Mouse (Mus musculus): ENCODE data around the gene Scyl1.
A peak's percentile ranks its signal among the peaks of the same experiment; 100 is the strongest.

Scyl1 gene

DNA sequence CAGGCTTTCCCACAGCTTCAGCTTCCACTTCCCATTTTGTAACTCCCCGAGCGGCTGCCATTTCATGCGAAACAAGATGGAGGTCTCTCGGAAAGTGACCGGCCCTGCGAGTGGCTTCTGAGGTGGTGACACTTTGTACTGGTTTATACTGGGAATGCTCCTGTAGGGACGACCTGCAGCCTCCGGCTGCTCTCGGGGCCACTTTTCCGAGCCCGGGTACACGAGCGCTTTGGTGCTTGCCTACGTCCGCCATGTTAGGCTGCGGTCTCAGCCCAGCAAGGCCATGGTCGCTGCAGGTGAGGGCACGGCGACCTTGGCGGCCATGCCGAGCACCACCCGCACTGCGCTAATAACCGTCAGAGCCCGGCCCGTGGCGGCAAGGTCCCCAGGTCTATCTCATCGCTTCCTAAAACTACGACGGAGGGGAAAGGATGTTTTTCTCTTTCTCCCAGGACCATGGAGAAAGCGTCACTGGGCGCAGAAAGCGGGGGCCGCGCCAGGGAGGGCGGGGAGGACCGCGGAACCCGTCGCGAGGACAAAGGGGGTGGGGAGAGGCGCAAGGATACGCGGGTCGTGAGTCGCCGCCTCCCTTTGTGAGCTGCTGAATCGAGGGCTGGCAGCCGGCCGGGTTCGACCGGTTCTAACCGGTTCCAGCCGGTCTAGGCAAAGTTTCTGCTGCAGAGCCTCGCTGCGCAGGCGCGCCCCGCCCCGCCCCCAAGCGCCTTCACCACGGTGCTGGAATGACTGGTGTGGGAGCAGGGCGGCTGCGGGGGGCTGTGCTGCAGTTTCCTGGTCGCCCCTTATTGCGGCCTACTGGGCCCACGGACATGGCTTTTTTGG is 32.0 kb upstream of the Scyl1 start:
- peak; percentile 99 for DNase-seq (ENCODE audit: low spot score)

DNA sequence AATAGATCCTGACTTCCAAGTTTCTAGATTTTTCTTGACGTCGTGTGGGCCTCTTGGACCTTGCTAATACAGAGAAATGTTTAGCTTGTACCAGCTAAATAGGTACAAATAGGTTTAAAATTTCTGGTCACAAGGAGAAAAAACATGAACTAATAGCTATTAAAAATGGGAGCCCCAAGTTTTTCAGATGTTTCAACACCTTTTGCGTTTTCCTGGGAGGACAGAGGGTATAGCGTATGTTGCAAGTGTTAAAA is 31.5 kb upstream of the Scyl1 start:
- DNase-seq (ENCODE audit: low spot score), result no peak

DNA sequence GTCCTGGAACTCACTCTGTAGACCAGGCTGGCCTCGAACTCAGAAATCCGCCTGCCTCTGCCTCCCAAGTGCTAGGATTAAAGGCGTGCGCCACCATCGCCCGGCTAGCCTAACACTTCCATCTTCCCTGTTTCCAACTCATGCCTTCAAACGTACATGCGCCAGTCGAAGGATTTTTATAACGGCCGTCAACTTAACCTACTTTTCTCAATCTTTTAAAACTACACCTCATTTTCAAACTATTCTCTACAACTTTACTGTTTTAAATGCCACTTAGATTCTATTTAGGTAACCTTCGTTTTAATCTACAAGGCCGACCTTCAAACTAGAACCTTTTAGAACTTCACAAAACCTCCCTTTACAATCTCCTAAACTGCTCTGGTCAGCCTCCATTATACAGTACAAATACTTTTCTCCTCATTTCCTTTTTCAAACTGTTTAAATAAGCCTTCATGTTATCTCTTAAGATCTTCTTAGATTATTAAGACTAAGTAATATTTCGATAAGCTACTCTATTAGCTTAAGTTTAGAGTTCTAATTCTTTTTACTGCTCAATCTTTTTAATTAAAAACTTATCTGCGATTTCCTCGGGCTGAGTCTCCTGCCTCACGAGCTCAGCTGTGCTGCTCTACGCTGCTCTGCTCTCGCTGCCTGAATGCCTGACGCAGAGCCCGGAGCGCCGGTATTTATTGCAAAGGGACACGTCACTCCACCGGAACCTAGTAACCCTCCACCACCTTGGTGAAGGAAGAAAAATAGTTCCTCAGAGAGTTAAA is 31.0 kb upstream of the Scyl1 start:
- DNase-seq (ENCODE audit: low spot score), result peak; percentile 98

DNA sequence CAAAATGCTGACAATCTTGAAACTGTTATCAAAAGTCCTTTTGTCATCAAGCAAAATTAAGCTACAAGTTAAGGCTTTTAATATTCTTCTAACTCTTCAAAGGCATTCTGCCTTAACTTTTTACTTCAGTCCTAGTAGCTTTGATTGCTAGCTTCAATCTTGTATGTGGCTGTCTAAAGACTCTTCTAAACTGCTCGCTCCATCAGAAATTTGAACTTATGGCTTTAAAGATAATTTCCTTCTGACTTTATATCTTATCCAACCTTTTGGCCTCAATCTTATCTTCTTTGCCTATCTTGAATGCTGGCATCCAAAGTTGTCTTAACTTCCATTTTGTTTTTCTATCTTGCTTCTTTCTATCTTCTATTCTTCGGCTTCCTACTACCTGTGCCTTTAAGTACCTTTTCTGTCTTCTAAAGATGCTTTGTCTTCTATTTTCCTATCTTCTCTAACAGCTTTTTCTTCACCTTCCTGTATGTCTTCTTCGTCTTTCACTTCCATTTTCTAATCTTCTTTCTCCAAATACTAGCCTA is 30.3 kb upstream of the Scyl1 start:
- peak; percentile 47 for DNase-seq (ENCODE audit: low spot score)

DNA sequence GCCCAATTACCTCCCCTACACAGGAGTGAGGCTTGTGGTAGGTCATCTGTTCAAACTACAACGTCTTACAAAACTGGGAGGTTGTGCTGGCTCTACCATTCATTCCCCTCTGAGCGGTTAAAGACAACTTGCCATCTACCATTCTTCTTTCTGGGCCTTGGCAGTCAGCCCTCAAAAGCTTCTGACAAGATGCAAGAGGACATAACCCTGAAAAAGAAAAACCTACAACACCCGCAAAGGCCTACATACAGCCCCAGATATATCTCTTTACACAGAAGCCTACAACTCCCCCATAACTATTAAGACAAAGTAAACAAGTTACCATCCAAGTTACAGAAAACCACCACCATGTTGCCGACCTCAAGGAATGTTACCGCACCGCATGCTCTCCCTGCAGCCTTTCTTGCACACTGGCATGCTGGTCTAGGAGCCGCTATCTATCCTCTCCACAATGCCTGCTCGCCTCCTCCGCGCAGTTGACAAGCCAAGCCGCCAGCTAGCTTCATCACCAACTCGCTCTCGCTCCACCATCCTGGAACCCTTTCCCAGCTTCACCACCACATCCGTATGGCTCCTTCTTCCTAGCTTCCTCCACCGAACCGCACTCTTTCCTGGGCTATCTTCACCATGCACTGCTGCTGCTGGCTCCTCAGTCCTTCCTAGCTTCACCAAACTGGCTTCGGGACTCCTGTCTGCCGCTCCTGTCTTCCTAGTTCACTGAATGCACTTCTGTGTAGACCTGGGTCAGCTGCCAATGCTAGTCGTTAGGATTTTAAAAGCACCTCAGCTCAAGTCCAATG is 29.6 kb upstream of the Scyl1 start:
- peak; percentile 63 for DNase-seq (ENCODE audit: low spot score)

DNA sequence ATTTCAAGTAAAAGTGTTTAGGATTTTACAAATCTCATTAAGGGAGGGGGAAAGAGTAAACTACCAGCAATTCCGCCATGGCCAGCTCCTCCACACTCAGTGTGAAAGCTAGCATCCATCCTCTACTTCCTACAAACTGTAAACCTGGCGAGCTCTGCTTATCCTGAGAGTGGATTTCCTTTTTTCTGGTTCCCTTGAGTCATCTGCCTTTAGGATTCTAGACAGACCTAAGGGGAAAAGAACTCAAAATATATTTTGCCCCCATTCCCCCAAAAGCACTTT is 29.1 kb upstream of the Scyl1 start:
- peak; percentile 61 for DNase-seq (ENCODE audit: low spot score)

DNA sequence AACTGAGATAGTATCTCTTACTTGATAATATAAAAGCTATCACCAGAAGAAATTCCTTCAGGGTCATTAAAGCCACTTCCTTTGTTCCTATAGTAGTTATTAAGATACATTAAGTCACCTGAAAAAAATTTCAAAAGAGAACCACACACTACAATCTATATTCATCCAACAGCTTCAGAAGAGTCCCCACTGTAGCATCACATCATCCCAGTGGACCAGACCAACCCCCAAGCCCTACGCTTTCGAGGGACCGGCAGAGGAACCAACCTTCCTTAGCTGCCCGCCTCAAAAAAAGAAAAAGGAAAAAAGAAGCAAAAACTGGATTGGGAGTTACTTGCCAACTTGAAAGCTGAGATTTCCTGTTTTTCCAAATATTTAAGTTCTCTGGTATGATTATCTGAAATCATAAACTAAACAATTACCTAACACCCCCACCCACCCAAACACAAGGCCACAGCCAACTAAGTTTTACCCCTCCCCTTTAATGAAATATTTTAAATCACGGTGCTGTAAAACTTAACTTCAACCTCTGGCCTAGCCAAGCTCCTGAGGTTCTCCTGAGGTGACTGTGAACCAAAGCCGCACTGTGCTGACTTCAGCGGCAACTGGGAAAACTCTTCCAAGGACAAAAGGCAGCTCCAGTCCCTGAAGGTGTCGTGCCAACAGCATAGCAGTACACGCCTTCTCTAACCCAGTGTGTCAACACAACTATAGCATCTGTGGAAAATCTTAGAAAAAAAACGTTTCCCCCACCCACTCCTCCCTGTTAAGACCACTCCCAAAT is 28.5 kb upstream of the Scyl1 start:
- DNase-seq (ENCODE audit: low spot score), result peak; percentile 38

DNA sequence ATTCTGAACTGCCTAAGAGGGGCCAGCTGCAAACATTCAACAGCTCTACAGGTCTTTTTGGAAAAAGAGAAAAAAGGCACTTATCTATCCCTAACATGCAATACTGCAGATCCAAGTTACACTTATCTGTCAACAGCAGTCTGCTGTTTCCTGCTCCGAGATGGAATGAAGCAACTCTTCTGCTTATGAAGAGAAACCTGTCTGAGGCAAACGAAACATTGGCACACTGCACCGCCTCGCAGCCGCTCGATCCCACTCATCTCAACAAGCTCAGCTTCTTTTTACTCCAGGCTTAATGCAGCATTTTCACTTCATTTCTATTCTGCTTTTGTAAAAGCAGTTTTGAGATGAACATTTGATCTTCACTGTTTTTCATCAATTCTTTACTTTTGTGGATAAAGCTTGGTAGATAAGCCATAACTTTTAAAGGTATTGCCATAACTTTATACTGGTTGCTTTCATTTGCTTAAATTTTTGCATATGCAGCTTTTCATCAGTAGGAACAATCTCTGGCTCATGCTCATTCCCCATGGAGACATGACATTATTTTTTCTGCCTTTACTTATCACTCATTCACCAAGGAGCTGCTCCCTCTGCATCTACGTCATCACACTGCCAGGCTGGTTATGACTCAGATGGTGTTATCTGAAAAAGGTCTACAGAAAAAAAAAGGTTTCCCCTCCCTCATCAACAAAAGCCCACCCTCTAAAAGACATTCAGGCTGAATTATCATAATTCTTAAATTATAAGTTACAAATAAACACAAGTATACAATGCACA is 27.7 kb upstream of the Scyl1 start:
- peak; percentile 61 for DNase-seq (ENCODE audit: low spot score)

DNA sequence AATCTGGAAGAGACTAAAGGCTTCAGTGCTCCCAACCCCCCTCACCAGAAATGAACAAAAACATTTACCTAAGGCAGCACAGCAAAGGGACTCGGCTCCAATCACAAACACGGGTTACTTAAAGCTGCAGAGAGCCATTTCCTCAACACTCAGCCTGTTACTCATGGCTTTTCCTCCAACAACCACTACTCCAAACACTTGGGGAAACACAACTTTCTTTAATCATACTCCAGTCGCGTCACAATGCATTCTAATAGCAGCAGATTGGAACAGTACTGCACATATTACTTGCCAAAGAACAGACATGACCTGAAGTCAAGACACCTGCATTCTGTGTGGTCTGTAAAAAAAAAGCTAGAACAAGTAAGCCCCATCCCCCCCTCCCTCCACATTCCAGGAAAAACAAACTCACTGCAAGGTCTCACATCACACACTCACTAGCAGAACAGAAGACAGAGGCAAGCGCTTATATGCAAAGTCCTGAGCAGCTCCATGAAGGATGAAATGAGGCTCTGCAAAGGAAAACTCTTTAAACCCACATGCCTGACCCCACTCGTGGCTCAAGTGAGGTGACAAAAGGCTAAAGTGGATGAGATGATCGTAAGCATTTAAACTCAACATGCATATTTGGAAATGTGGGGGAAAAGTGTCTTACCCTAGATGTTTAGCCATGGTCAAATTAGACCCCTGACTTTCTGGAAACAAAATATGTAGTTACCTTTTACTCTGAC is 26.3 kb upstream of the Scyl1 start:
- peak; percentile 44 for DNase-seq (ENCODE audit: low spot score)

DNA sequence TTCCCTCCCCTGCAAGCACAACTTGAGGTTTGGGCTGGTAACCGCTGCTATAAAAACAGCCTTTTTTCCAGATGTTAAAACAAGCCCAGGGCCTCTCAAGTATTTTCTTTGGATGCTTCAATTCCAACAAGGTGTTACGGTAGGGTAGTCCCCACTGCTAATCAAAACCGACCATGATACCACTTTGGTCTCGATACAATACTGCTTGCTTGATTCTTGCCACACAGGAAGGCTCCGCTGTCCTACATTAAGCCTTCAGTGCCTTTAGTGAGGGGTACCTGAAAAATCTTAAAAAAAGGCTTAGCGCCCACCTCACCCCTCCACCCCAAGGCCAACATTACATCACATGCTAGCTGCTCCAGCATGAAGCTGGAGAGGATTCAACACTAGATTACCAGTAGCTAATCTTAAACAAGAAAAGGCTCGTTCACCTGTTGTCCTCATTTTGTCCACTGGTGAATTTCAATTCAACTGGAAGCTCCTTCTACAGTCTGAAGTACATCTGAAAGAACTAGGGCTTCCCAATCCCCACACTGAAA is 25.4 kb upstream of the Scyl1 start:
- DNase-seq (ENCODE audit: low spot score), result no peak

DNA sequence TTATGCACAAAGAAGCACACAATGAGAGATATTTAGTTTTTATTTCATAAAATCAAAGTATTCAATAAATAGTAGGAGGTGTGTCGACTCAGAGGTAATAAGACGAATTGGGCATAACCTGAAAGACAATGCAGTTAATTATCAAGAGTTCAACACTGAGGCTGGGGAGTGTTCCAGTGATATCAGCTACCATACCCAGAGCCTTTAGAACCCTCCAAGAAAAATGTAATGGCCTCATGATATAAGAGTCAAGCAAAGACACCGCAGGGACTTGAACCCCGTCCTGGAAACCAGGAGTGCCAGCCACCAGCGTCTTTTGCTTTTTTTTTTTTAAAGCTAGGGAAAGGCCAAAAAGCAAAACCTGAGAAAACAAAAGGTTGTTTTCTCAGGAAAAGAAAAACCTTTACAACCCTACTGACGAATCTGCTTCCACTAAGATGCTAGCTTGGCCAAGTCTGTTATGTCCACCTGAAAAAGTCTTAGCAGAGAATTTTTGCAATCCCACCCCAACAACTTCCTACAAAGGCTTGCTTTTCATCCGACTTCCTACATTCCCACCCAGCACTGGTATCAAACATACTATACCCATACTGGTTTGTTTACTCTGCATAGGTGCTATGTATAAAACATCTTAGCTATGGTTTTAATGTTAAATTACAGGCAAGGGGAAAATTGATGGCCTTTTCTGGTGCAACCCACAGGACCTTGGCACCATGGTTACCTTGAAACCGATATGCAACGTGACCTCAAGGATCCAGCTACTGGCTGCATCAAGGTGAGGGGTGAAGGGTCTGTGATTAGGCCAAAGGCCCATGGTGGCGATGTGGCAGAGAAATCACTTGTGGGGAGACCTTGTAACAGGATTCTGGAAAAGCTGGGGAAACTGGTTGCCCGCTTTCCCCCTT is 24.7 kb upstream of the Scyl1 start:
- DNase-seq (ENCODE audit: low spot score), result no peak

DNA sequence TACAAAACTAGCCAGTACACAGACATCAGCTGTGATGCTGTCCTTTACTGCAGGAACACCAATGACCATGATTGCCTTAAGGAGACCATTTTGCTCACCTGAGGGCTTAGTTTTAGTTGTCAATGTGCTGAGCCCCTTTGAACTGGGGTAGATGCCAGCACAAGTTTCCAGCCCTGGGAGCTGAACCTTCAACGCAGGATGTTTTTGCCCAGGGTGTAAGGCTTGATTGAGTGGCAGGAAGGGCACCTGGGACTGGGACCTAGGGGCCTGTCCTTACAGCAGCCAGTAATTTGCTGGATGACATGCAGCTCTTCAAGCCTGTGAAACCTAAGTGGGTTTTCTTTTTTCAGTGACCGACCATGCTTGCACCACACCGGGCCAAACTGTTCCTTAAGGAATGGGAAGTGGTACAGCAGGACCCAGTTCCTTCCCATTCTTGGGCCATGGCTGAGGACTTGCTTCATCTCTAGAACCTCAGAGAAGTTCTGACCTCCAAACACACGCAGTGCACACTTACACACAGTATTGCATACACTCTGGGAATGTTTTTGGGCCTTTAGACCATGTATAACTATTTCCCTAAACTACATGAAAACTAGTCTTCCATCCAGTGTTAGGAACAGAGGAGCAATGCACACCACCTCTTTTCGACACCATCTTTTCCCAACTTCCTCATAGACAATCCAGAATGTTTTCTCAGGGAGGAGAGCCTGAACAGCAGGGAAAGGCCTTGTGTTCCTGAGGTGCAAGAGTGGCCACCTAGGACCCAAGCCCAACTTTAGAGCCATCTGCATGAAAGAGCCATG is 23.8 kb upstream of the Scyl1 start:
- peak; percentile 65 for DNase-seq (ENCODE audit: low spot score)

DNA sequence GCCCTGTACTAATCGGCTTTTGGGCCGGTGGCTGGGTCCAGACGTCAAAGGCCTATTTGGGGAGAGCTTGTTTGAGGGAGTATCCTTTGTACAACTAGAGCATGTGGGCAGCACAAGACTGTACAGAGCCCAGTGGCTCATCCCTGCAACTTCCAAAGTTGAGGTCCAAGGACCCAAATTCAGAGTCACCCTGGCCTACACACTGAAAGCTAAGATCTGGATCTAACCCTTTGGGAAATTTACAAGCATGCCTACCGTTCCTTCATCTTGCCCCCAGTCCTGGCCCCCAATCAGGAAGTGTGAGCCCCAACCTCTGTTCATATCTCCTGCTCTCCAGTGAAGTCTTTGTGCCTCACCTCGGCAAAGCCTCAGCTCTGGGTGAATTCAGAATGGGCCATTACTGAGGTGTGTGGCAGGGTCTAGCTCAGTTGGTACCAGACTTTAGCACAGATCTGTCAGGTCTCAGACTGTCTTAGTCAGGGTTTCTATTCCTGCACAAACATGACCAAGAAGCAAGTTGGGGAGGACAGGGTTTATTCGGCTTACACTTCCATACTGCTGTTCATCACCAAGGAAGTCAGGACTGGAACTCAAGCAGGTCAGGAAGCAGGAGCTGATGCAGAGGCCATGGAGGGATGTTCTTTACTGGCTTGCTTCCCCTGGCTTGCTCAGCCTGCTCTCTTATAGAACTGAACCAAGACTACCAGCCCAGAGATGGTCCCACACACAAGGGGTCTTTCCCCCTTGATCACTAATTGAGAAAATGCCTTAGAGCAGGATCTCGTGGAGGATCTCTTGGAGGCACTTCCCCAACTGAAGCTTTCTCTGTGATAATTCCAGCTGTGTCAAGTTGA is 22.9 kb upstream of the Scyl1 start:
- peak; percentile 37 for DNase-seq (ENCODE audit: low spot score)

DNA sequence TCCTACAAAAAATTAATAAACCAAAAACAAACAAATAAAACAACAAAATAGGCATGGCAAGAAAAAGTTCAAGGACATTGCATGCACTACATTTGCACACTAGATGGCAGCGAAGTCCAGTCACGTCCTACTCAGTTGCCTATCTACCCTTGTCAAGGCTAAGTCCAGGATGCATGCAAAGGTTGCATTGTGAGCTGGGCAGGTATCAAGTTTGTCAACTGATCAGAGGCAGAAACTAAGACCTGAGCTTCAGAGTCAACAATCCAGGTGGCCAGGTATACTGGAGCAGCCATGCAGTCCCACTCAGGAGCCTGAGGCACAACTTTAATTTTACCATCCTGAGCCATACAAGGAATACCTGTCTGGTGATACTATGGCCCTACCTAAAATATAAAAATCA is 21.9 kb upstream of the Scyl1 start:
- peak; percentile 80 for DNase-seq (ENCODE audit: low spot score)

DNA sequence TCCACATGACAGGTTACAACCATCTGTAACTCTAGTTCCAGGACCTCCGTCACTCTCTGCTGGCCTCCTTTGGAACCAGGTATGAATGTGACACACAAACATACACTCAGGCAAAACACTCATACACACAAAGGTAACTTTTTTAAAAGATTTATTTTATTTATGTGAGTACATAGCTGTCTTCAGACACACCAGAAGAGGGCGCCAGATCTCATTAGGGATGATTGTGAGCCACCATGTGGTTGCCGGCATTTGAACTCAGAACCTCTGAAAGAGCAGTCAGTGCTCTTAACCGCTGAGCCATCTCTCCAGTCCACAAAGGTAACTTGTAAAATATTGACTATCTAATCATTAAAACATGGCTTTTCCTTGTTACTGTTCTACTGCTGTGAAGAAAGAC is 20.1 kb upstream of the Scyl1 start:
- DNase-seq (ENCODE audit: low spot score), result no peak

DNA sequence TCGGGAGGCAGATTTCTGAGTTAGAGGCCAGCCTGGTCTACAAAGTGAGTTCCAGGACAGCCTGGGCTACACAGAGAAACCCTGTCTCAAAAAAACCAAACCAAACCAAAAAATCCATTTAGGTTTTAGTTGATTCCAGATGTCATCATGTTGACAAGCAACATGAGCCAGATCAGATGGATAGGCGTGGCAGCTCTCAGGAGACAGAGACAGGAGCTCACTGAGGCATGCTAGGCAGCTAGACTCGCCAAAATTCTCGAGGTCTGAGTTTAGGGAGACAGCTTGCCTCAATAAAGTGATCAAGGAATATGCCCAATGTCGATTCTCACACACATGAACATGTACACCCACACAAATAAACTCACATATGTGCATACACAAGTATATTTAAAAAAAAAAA is 17.8 kb upstream of the Scyl1 start:
- DNase-seq (ENCODE audit: low spot score), result no peak

DNA sequence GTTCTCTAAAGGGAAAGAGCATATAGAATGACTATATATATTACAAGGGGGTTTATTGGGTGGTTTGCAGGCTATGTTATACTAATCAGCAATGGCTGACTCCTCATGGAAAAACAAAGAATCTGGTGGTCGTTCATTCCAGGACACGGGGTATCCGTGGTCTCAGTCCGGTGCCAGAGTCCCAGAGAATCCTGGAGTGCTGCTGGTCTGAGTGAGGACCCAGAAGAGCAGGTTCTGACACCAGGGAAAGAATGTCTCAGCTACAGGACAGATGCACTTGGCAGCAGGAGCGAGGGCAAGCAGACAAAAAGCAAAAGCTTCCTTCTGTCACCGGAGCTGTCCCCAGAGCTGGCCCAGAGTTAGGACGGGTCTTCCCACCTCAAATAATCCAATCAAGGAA is 17.4 kb upstream of the Scyl1 start:
- no peak for DNase-seq (ENCODE audit: low spot score)
